Mouse (Mus musculus) adipose tissue, adult 10 weeks (tissue): ENCODE results near the gene Ces2c. TPM values are rescaled to one million over a fixed set of nuclear protein-coding genes. Genes with fewer than 3 reads are reported as not detected.

Source experiments
- polyA plus RNA-seq: library from polyadenylated mRNA; stranded (reverse); fragments of 350-450 nt; fragmentation: Illumina TruSeq; extraction: RNeasy Lipid Tissue Mini Kit (QIAGEN cat#74804); gene quantifications from one replicate; pipeline ENCODE4 v1.2.3, GENCODE M21; 2014; ENCODE audit warnings: low read depth, low replicate concordance

The Ces2c gene
- polyA plus RNA-seq, result 0.25 TPM

GRCm38 (mm10) chr8:104846831-104847230 lies at the start of gene Ces2c:
Gene Ces2c (plus strand): TSS chr8:104847068.

GRCm38 (mm10) chr8:104831440-104831839 lies 15.4 kb upstream of the Ces2c start, which contains the start of gene Ces2b:
Gene Ces2b (plus strand): TSS chr8:104831572.

Other genes with a start within 250 kb of the Ces2c start
- 172 TPM for gene Cdh16, start 222.7 kb upstream of the Ces2c start, polyA plus RNA-seq
- 4.0 TPM for gene Rrad, start 215.7 kb upstream of the Ces2c start, polyA plus RNA-seq
- 30.6 TPM for gene Ciao2b, start 205.1 kb upstream of the Ces2c start, polyA plus RNA-seq
- gene Ces2a, start 113.1 kb upstream of the Ces2c start, polyA plus RNA-seq, result 0.35 TPM
- gene Ces2b, start 15.5 kb upstream of the Ces2c start, polyA plus RNA-seq, result not detected
- 2.7 TPM for gene Ces2e, start 79.2 kb downstream of the Ces2c start, polyA plus RNA-seq
- 0.53 TPM for gene Ces2f, start 100.3 kb downstream of the Ces2c start, polyA plus RNA-seq
- 6.7 TPM for gene Ces2g, start 114.7 kb downstream of the Ces2c start, polyA plus RNA-seq
- gene Ces2h, start 153.8 kb downstream of the Ces2c start, polyA plus RNA-seq, result not detected
- not detected for gene Ces3a, start 201.5 kb downstream of the Ces2c start, polyA plus RNA-seq
- gene Ces3b, start 236.7 kb downstream of the Ces2c start, polyA plus RNA-seq, result not detected